Mouse (Mus musculus) heart, embryonic 16.5 days (tissue): ENCODE results near the gene Igfl3. TPM values are rescaled to one million over a fixed set of nuclear protein-coding genes. Genes with fewer than 3 reads are reported as not detected.

Experiments used
- ATAC-seq: fragments of 200-750 bp; cut with Nextera tagmentation; replicated peaks from 2 replicates; pipeline ENCODE4 v1.8.0; 2017; ENCODE audit warnings: moderate number of reproducible peaks; ENCODE audit not compliant: insufficient read depth, low FRiP score; ENCODE audit errors: extremely low read depth
- H3K27ac ChIP-seq: fragments of 300-500 bp; sonication (generic); 2 replicates; pipeline ENCODE4 v1.5.1; 2014; ENCODE audit warnings: mild to moderate bottlenecking, low read length, control low read depth, moderate library complexity
- H3K27me3 ChIP-seq: fragments of 300-500 bp; sonication (generic); 2 replicates; pipeline ENCODE4 v1.6.1; 2014; ENCODE audit warnings: low read length, mixed read lengths; ENCODE audit not compliant: control insufficient read depth, insufficient read depth
- H3K36me3 ChIP-seq: fragments of 300-500 bp; sonication (generic); 2 replicates; pipeline ENCODE4 v1.6.1; 2014; ENCODE audit not compliant: control insufficient read depth, insufficient read depth
- H3K4me1 ChIP-seq: fragments of 300-500 bp; sonication (generic); 2 replicates; pipeline ENCODE4 v1.6.1; 2014; ENCODE audit warnings: low read length, mixed read lengths; ENCODE audit not compliant: control insufficient read depth, insufficient read depth
- H3K4me2 ChIP-seq: fragments of 300-500 bp; sonication (generic); 2 replicates; pipeline ENCODE4 v1.6.1; 2014; ENCODE audit warnings: low read depth, mild to moderate bottlenecking, control low read depth, low read length
- H3K4me3 ChIP-seq: fragments of 300-500 bp; sonication (generic); 2 replicates; pipeline ENCODE4 v1.5.1; 2014; ENCODE audit warnings: mild to moderate bottlenecking, control low read depth, low read length
- H3K9ac ChIP-seq: fragments of 300-500 bp; sonication (generic); 2 replicates; pipeline ENCODE4 v1.6.1; 2014; ENCODE audit warnings: low read length, control low read depth
- H3K9me3 ChIP-seq: fragments of 300-500 bp; sonication (generic); replicated peaks from 2 replicates; pipeline ENCODE4 v1.6.1; 2016; ENCODE audit warnings: low read length; ENCODE audit not compliant: control insufficient read depth
- WGBS: fragments of 180-500 bp; shearing (Covaris S2); extraction: QIAGEN DNeasy Blood & Tissue Kit; methylation state at CpG from one replicate; pipeline ENCODE4 v1.1.7; 2014; 5-methylcytosine and 5-hydroxymethylcytosine counted together
- polyA plus RNA-seq: library from polyadenylated mRNA; unstranded; fragments of >200 nt; fragmentation: Nextera tagmentation; extraction: Ambion mirVana; gene quantifications from 2 replicates; pipeline ENCODE4 v1.2.1, GENCODE M21; 2015

The Igfl3 gene
- polyA plus RNA-seq, result not detected in 2 replicates

GRCm38 (mm10) chr7:18176194-18176593 lies at the start of gene Igfl3:
TSS of gene Igfl3 (plus strand) at chr7:18176494.
- Histone ChIP-seq H3K27me3 (no peaks in the 10 kb centered on the region), H3K36me3 (no peaks in the 10 kb centered on the region), H3K4me3 (no peak within 1 kb of the TSS), H3K4me2 (no peak within 1 kb of the TSS), H3K27ac (no peak within 1 kb of the TSS), H3K9me3 (peaks cover 15% of the 10 kb centered on the region), H3K4me1 (no peaks in the 10 kb centered on the region), H3K9ac (no peak within 1 kb of the TSS)
- ATAC-seq, result no peak

GRCm38 (mm10) chr7:18210938-18211337 lies 34.6 kb downstream of the Igfl3 start:
- Histone ChIP-seq H3K27me3 (no peaks in the 10 kb centered on the region), H3K27ac (no peak overlapping the region), H3K9ac (no peak overlapping the region), H3K36me3 (no peaks in the 10 kb centered on the region), H3K4me2 (no peak overlapping the region), H3K9me3 (peaks cover 5% of the 10 kb centered on the region), H3K4me3 (no peak overlapping the region), H3K4me1 (no peaks in the 10 kb centered on the region)
- 14% methylated on average over 9 of the region's 9 CpGs for WGBS
- ATAC-seq, result no peak

GRCm38 (mm10) chr7:18214699-18215098 lies 38.4 kb downstream of the Igfl3 start:
- 52% methylated on average over 1 of the region's 1 CpGs for WGBS
- H3K9ac ChIP-seq, result no peak overlapping the region
- H3K4me2 ChIP-seq, result no peak overlapping the region
- peaks cover 11% of the 10 kb centered on the region for H3K9me3 ChIP-seq
- H3K36me3 ChIP-seq, result no peaks in the 10 kb centered on the region
- no peak for ATAC-seq
- H3K4me1 ChIP-seq, result no peaks in the 10 kb centered on the region
- H3K27ac ChIP-seq, result no peak overlapping the region
- no peak overlapping the region for H3K4me3 ChIP-seq
- no peaks in the 10 kb centered on the region for H3K27me3 ChIP-seq

Other genes starting within 250 kb of the Igfl3 start
- not detected in 2 replicates for gene Ceacam11, start 204.4 kb upstream of the Igfl3 start, polyA plus RNA-seq
- not detected in 2 replicates for gene Ceacam13, start 166.6 kb upstream of the Igfl3 start, polyA plus RNA-seq
- not detected in 2 replicates for gene Ceacam12, start 110.6 kb upstream of the Igfl3 start, polyA plus RNA-seq
- gene Mill1, start 68.9 kb downstream of the Igfl3 start, polyA plus RNA-seq, result not detected in 2 replicates
- not detected in 2 replicates for gene Psg18, start 178.5 kb downstream of the Igfl3 start, polyA plus RNA-seq